ENCODE assay signal across 8 mouse cellular contexts in genomic region chr2:84386563-84387393, GRCm38 (mm10). TPM values are rescaled to one million over a fixed set of nuclear protein-coding genes. Genes with fewer than 3 reads are reported as not detected.
DNase-seq lines count a peak whose midpoint lies in the region; ATAC-seq and TF ChIP-seq lines count a peak whose summit lies in the region.

No protein-coding gene starts in this region.

- H3K9ac ChIP-seq in liver, adult 2 months (ENCODE audit: low read depth, low read length): no peak overlapping the region

- no peaks in the 10 kb centered on the region for H3K27me3 ChIP-seq in liver, adult 2 months (ENCODE audit: control insufficient read depth, insufficient read depth, low read length)
- H3K27me3 ChIP-seq in heart, embryonic 10.5 days (ENCODE audit: insufficient read depth, poor library complexity, severe bottlenecking): no peaks in the 10 kb centered on the region

- ATAC-seq in megakaryocyte progenitor cell, adult 5-6 weeks (replicated peaks; ENCODE audit: poor library complexity): no peak

- no peaks in the 10 kb centered on the region for H3K9me3 ChIP-seq in heart, embryonic 10.5 days

- H3K4me1 ChIP-seq in liver, adult 2 months (ENCODE audit: control insufficient read depth, insufficient read depth, low read length): no peaks in the 10 kb centered on the region; the same call in 1 of the 2 replicates
- H3K4me1 ChIP-seq in heart, embryonic 10.5 days: peaks cover 19% of the 10 kb centered on the region

- no peak for TF ChIP-seq POLR2A in liver, adult 2 months (IDR thresholded peaks at IDR 0.05; ENCODE audit: extremely low read depth, insufficient read depth, low read length)

- no peak for TF ChIP-seq CTCF in liver, adult 2 months (IDR thresholded peaks at IDR 0.05; ENCODE audit: low read depth, low read length)

- H3K79me2 ChIP-seq in liver, adult 2 months (ENCODE audit: control insufficient read depth, insufficient read depth, low read length): no peaks in the 10 kb centered on the region

- peak overlapping the region; percentile 79 for H3K27ac ChIP-seq in liver, adult 2 months (replicated peaks; ENCODE audit: insufficient read depth, low read depth, low read length)
- H3K27ac ChIP-seq in heart, embryonic 10.5 days: peak overlapping the region; percentile 13; the same call in 1 of the 2 replicates

- WGBS in liver, adult 2 months: 58% methylated on average over 18 of the region's 18 CpGs
- WGBS in heart, embryonic 10.5 days: 45% methylated on average over 18 of the region's 18 CpGs

- DNase-seq in liver, adult 2 months (ENCODE audit: extremely low read depth, low read depth, low spot score): peak; percentile 29
- DNase-seq in liver: no peak
- no peak for DNase-seq in heart, embryonic 10.5 days (ENCODE audit: low spot score)
- DNase-seq in kidney, postnatal 10 days: peak; percentile 30
- peak; percentile 32 for DNase-seq in retina, embryonic 14.5 days (ENCODE audit: low spot score)
- DNase-seq in frontal cortex, postnatal 25 days (ENCODE audit: low spot score in 2 of 2): no peak
- no peak for DNase-seq in gastrocnemius, postnatal 14 days

- H3K36me3 ChIP-seq in liver, adult 2 months (ENCODE audit: control insufficient read depth, insufficient read depth, low read length): no peaks in the 10 kb centered on the region
- no peaks in the 10 kb centered on the region for H3K36me3 ChIP-seq in heart, embryonic 10.5 days

- intact Hi-C loops in gastrocnemius, postnatal 14 days (cut with DNase I; ENCODE audit: low total_unique reads): no loop called here

- no peak overlapping the region for H3K4me3 ChIP-seq in liver, adult 2 months (ENCODE audit: insufficient read depth, low read depth, low read length)
- H3K4me3 ChIP-seq in heart, embryonic 10.5 days: peak overlapping the region; percentile 37

RNA-seq across cellular contexts. Expression of gene Calcrl, which starts 38.4 kb away (rescaled TPM):
- total RNA-seq in liver, adult 2 months (2014; rRNA removed): 28.5 and 31.3 TPM in 2 replicates
- polyA plus RNA-seq in liver, adult 2 months (2012; rRNA removed): 3.7 and 7.5 TPM in 2 replicates
- polyA plus RNA-seq in heart, embryonic 10.5 days (2016; fragmentation: Nextera tagmentation; extraction: Ambion mirVana): 37.7 and 52.7 TPM in 2 replicates
- total RNA-seq in megakaryocyte progenitor cell, adult 5-6 weeks (2015): 11.1 and 17.5 TPM in 2 replicates
- total RNA-seq in megakaryocyte progenitor cell, adult 5-6 weeks (2017): 41.4 and 51.3 TPM in 2 replicates
- 10 to 100 TPM; 21.9 to 27.6 TPM for total RNA-seq in gastrocnemius, postnatal 14 days (2021)

Comparison
In these comparisons a context has a peak if more than half of its experiments do, and no peak if none do; other contexts are left out.
1. DNase-seq: peak in liver, adult 2 months (single experiment), kidney, postnatal 10 days (single experiment) and retina, embryonic 14.5 days (single experiment); none in liver (single experiment), heart, embryonic 10.5 days (single experiment), frontal cortex, postnatal 25 days (0 of 2) and gastrocnemius, postnatal 14 days (single experiment).